In genomic region chr5:131898048-131898638, GRCm38 (mm10) we compare ENCODE assay signal across 19 mouse cellular contexts.
DNase-seq lines count a peak whose midpoint lies in the region; ATAC-seq lines count a peak whose summit lies in the region.
"Had no signal": no experiment of that assay in that cellular context is flagged by ENCODE, and none has a peak within 500 bp of the region (broad histone marks: within the 10 kb centered on the region; RNA-seq: fewer than 3 reads in every experiment).

No protein-coding gene starts in this region.

- peak; percentile 29 for DNase-seq in embryonic facial prominence, embryonic 11.5 days (ENCODE audit: low spot score)
- no peak for DNase-seq in embryonic facial prominence, embryonic 10.5 days (ENCODE audit: low spot score)
- peak; percentile 54 for DNase-seq in intestine, embryonic 14.5 days (ENCODE audit: low spot score)
- no peak for DNase-seq in adrenal gland, adult 2 months
- DNase-seq in kidney, adult 18-20 months = no peak
- DNase-seq: adrenal gland, postnatal 36 days; cerebellum, postnatal 36 days; heart, adult 2 months; kidney, adult 9 months; left cerebral cortex, postnatal 4 days; spleen, adult 18-20 months had no signal

- no peak for ATAC-seq in embryonic facial prominence, embryonic 11.5 days (replicated peaks; ENCODE audit: insufficient number of reproducible peaks, low FRiP score, low TSS enrichment, low read depth)
- ATAC-seq in intestine, embryonic 14.5 days (replicated peaks; ENCODE audit: low FRiP score, low TSS enrichment, low read depth) = peak; percentile 83
- ATAC-seq in lung, embryonic 15.5 days (ENCODE audit: borderline replicate concordance, extremely low read depth, low FRiP score, low TSS enrichment) = peak; percentile 80
- ATAC-seq in stomach, embryonic 15.5 days (ENCODE audit: insufficient read depth, low FRiP score, low read depth) = peak; percentile 81
- no peak for ATAC-seq in megakaryocyte-erythroid progenitor cell, adult 5-6 weeks (replicated peaks; ENCODE audit: low FRiP score, low TSS enrichment, poor library complexity, severe bottlenecking)
- ATAC-seq: forebrain, embryonic 15.5 days had no signal

- no peaks in the 10 kb centered on the region for H3K4me1 ChIP-seq in embryonic facial prominence, embryonic 11.5 days (ENCODE audit: control insufficient read depth, insufficient read depth, low read length)
- peaks cover 24% of the 10 kb centered on the region for H3K4me1 ChIP-seq in embryonic facial prominence, embryonic 10.5 days
- H3K4me1 ChIP-seq in intestine, embryonic 14.5 days (replicated peaks; ENCODE audit: control insufficient read depth, insufficient read depth, low read length) = 0 out of 2 replicates have a peak, but pooled peaks cover 4% of the 10 kb centered on the region
- peaks cover 16% of the 10 kb centered on the region; the same call in 1 of the 2 replicates for H3K4me1 ChIP-seq in lung, embryonic 15.5 days
- H3K4me1 ChIP-seq in stomach, embryonic 15.5 days = no peaks in the 10 kb centered on the region
- H3K4me1 ChIP-seq: forebrain, embryonic 15.5 days had no signal

- H3K27ac ChIP-seq in embryonic facial prominence, embryonic 11.5 days (replicated peaks; ENCODE audit: low read depth, low read length) = no peak overlapping the region
- H3K27ac ChIP-seq in embryonic facial prominence, embryonic 10.5 days (replicated peaks) = no peak overlapping the region
- peak overlapping the region; percentile 25 for H3K27ac ChIP-seq in intestine, embryonic 14.5 days (ENCODE audit: low read depth)
- H3K27ac ChIP-seq in lung, embryonic 15.5 days = 0 out of 2 replicates have a peak overlapping the region, but pooled peaks have one; percentile 2
- peak overlapping the region; percentile 81 for H3K27ac ChIP-seq in stomach, embryonic 15.5 days
- H3K27ac ChIP-seq: forebrain, embryonic 15.5 days; heart, adult 2 months; hindbrain, embryonic 12.5 days; liver, embryonic 14.5 days; midbrain, embryonic 10.5 days had no signal

- H3K9me3 ChIP-seq in embryonic facial prominence, embryonic 11.5 days (replicated peaks; ENCODE audit: control insufficient read depth, low read length) = no peaks in the 10 kb centered on the region
- no peaks in the 10 kb centered on the region for H3K9me3 ChIP-seq in embryonic facial prominence, embryonic 10.5 days
- no peaks in the 10 kb centered on the region for H3K9me3 ChIP-seq in intestine, embryonic 14.5 days (ENCODE audit: control insufficient read depth, low read length)
- no peaks in the 10 kb centered on the region for H3K9me3 ChIP-seq in lung, embryonic 15.5 days
- H3K9me3 ChIP-seq in stomach, embryonic 15.5 days = no peaks in the 10 kb centered on the region
- H3K9me3 ChIP-seq: forebrain, embryonic 15.5 days; hindbrain, embryonic 12.5 days; midbrain, embryonic 10.5 days had no signal

- no peak overlapping the region for H3K4me2 ChIP-seq in embryonic facial prominence, embryonic 11.5 days (ENCODE audit: low read depth, low read length)
- no peak overlapping the region for H3K4me2 ChIP-seq in intestine, embryonic 14.5 days (ENCODE audit: low read length)
- no peak overlapping the region for H3K4me2 ChIP-seq in lung, embryonic 15.5 days
- no peak overlapping the region for H3K4me2 ChIP-seq in stomach, embryonic 15.5 days
- H3K4me2 ChIP-seq: forebrain, embryonic 15.5 days; hindbrain, embryonic 12.5 days had no signal

- no peak overlapping the region for H3K4me3 ChIP-seq in embryonic facial prominence, embryonic 11.5 days (ENCODE audit: low read depth, low read length)
- H3K4me3 ChIP-seq in embryonic facial prominence, embryonic 10.5 days = no peak overlapping the region
- no peak overlapping the region for H3K4me3 ChIP-seq in intestine, embryonic 14.5 days (ENCODE audit: low read depth, low read length)
- no peak overlapping the region for H3K4me3 ChIP-seq in lung, embryonic 15.5 days
- no peak overlapping the region for H3K4me3 ChIP-seq in stomach, embryonic 15.5 days (replicated peaks)
- H3K4me3 ChIP-seq: forebrain, embryonic 15.5 days; heart, adult 2 months; hindbrain, embryonic 12.5 days; midbrain, embryonic 10.5 days had no signal

- H3K27me3 ChIP-seq in embryonic facial prominence, embryonic 11.5 days (ENCODE audit: control insufficient read depth, insufficient read depth, low read length) = no peaks in the 10 kb centered on the region
- H3K27me3 ChIP-seq in embryonic facial prominence, embryonic 10.5 days (replicated peaks; ENCODE audit: low read depth, poor library complexity, severe bottlenecking) = no peaks in the 10 kb centered on the region; the same call in 1 of the 2 replicates
- H3K27me3 ChIP-seq in intestine, embryonic 14.5 days (replicated peaks; ENCODE audit: control insufficient read depth, insufficient read depth, low read length) = no peaks in the 10 kb centered on the region
- H3K27me3 ChIP-seq in lung, embryonic 15.5 days = peaks cover 61% of the 10 kb centered on the region
- no peaks in the 10 kb centered on the region for H3K27me3 ChIP-seq in stomach, embryonic 15.5 days (replicated peaks)
- H3K27me3 ChIP-seq: CH12.LX; forebrain, embryonic 15.5 days; hindbrain, embryonic 12.5 days had no signal

- no peaks in the 10 kb centered on the region for H3K36me3 ChIP-seq in embryonic facial prominence, embryonic 11.5 days (replicated peaks; ENCODE audit: control insufficient read depth, insufficient read depth, low read depth, low read length)
- H3K36me3 ChIP-seq in embryonic facial prominence, embryonic 10.5 days (replicated peaks) = no peaks in the 10 kb centered on the region
- H3K36me3 ChIP-seq in intestine, embryonic 14.5 days (ENCODE audit: control insufficient read depth, insufficient read depth, low read length) = no peaks in the 10 kb centered on the region
- H3K36me3 ChIP-seq in lung, embryonic 15.5 days = no peaks in the 10 kb centered on the region
- H3K36me3 ChIP-seq in stomach, embryonic 15.5 days = no peaks in the 10 kb centered on the region
- H3K36me3 ChIP-seq: forebrain, embryonic 15.5 days; hindbrain, embryonic 12.5 days; midbrain, embryonic 10.5 days had no signal

- H3K9ac ChIP-seq in embryonic facial prominence, embryonic 11.5 days (replicated peaks; ENCODE audit: low read length) = no peak overlapping the region
- no peak overlapping the region for H3K9ac ChIP-seq in intestine, embryonic 14.5 days (ENCODE audit: low read length)
- H3K9ac ChIP-seq in lung, embryonic 15.5 days = no peak overlapping the region
- no peak overlapping the region for H3K9ac ChIP-seq in stomach, embryonic 15.5 days
- H3K9ac ChIP-seq: forebrain, embryonic 15.5 days; hindbrain, embryonic 12.5 days; liver, embryonic 14.5 days had no signal

- WGBS in embryonic facial prominence, embryonic 11.5 days = 64% methylated on average over 4 of the region's 4 CpGs
- 68% methylated on average over 4 of the region's 4 CpGs for WGBS in embryonic facial prominence, embryonic 10.5 days
- 64% methylated on average over 4 of the region's 4 CpGs for WGBS in intestine, embryonic 14.5 days
- WGBS in lung, embryonic 15.5 days = 35% methylated on average over 4 of the region's 4 CpGs
- WGBS in stomach, embryonic 15.5 days = 55% methylated on average over 4 of the region's 4 CpGs

Comparison
In these comparisons a context has a peak if more than half of its experiments do, and no peak if none do; other contexts are left out.
1. DNase-seq: peak in embryonic facial prominence, embryonic 11.5 days (single experiment) and intestine, embryonic 14.5 days (single experiment); none in embryonic facial prominence, embryonic 10.5 days (single experiment), adrenal gland, adult 2 months (single experiment) and kidney, adult 18-20 months (single experiment).
2. ATAC-seq: peak in intestine, embryonic 14.5 days (single experiment), lung, embryonic 15.5 days (single experiment) and stomach, embryonic 15.5 days (single experiment); none in embryonic facial prominence, embryonic 11.5 days (single experiment) and megakaryocyte-erythroid progenitor cell, adult 5-6 weeks (single experiment).
3. H3K27ac ChIP-seq: peak in intestine, embryonic 14.5 days (single experiment), lung, embryonic 15.5 days (single experiment) and stomach, embryonic 15.5 days (single experiment); none in embryonic facial prominence, embryonic 11.5 days (single experiment) and embryonic facial prominence, embryonic 10.5 days (single experiment).